Mouse (Mus musculus): Measurements from ENCODE around the gene Nfe2l1.
"Not testable (repeated sequence)": the region's sequence is repeated elsewhere in the genome, so short reads cannot be mapped to it uniquely, and the experiment has no call there.

Gene Nfe2l1

DNA sequence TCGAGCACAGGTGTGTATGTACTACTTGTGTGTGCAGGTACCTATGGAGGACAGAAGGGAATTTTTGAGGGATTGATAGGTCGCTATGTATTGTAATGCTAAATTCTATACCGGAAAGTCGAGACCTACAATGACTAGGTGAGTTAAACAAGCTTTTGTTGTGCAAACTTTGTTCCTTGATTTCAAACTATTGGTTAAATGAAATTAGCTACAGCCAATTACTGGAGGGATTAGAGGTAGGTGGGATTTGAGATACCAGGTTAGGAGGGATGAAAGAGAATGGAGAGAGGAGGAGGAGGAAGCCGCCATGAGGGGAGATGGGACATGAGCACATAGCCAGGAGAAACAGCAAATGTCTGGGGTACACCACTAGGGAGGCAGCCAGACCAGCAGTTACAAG is 49.5 kb downstream of the Nfe2l1 start:
- DNase-seq (ENCODE audit: low spot score in 2 of 2) = no peak

DNA sequence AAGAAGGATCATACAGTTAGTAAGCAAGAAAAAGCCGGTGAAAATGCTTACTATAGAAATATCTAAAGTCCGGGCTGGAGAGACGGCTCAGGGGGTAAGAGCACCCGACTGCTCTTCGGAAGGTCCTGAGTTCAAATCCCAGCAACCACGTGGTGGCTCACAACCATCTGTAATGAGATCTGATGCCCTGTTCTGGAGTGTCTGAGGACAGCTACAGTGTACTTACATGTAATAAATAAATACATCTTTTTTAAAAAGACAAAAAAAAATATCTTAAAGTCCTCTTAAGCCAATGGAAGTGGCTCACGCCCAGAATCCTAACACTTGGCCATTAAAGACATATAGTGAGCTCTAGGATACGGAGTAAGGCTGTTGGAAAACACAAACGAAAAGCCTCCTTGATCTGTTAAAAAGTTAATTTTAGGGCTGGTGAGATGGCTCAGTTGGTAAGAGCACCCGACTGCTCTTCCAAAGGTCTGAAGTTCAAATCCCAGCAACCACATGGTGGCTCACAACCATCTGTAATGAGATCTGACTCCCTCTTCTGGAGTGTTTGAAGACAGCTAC is 51.6 kb downstream of the Nfe2l1 start:
- DNase-seq (ENCODE audit: low spot score in 2 of 2) = not testable (repeated sequence)

DNA sequence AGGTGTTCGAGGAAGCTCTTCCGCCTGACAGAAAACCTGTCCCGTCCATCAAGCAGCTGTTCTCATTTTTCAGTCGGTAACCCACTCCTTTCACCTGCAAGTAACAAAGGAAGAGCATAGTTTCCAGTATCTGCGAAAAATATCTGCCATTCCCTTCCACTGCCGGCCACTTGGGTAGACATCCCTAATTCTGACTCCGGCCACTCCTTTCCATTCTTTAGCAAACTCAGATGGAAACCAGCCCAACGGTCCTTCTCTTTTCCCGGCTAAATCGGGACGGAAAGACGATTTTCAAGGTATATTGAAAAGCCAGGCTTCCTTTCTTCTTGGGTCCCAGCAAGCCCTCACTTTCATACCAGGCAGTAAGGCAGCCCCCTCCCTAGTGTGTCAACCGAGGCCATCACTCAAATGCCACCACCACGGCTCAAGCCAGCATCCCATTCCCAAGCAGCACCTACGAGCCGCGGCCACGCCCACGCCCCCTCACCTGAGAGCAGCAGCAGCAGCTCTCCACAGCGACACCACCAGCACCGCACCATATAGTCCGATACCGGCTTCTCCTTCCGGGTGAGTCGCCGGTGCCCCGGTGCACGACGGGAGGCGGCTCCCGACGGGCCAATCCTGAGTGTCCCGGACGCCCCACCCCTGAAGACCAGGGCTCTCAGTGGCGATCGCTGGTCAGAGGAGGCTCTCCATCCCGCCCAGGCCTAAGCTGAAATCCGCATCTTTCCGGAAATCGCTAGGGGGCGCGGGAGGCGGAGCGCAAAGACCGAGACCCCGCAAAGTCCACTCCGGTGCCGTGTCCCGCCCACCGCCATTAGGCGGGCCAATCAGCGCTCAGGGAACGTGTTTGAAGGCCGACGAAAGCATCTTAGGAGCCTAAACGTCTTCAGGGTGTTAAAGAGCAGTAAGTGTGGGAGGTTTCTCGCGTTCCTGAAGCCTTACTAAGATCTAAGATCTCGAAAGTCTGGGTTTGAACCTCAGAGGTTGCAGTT is 52.5 kb downstream of the Nfe2l1 start, which contains the start of gene Snx11:
Gene Snx11, minus strand, starts transcription at position 592 of the 995 bp plus-strand sequence.
- peak; percentile 99 to 100 for DNase-seq (ENCODE audit: low spot score in 2 of 2)

DNA sequence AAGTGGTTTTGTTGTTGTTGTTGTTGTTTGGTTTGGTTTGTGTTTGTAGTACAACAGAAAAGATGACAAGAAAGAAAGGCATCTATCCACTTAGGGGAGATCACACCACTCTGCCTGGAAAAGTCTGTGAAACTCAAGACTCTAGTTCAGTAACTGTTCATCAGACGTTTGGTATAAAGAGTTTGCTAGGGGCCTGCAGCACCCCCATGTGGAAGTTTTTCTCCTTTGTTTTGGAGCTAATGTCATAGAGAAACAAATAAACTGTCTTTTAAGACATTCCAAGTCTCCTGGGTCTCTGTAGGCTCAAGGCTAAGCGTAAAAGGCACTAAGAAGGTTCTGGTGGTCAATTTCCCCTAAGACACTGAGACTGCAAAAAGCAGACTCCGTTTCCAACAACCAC is 53.7 kb downstream of the Nfe2l1 start:
- no peak for DNase-seq (ENCODE audit: low spot score in 2 of 2)

DNA sequence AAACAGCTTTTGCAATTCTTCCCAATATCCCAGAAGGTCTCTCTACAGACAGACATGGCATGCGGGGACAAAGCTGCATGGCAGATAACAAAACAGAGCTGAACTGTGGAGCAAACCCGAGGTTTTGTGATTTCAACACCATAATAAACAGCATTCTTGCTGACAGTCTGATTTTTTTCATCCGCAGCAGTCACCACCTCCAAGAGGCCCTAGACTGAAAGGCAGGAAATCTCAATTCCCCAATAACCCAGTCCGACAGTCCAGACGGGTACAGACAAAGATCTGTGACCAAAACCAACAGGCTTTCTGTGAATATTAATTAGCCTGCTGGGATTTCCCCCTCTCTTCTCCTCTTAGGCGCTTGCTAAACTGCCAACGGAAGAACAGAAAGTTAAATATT is 54.1 kb downstream of the Nfe2l1 start:
- DNase-seq (ENCODE audit: low spot score in 2 of 2) = no peak

DNA sequence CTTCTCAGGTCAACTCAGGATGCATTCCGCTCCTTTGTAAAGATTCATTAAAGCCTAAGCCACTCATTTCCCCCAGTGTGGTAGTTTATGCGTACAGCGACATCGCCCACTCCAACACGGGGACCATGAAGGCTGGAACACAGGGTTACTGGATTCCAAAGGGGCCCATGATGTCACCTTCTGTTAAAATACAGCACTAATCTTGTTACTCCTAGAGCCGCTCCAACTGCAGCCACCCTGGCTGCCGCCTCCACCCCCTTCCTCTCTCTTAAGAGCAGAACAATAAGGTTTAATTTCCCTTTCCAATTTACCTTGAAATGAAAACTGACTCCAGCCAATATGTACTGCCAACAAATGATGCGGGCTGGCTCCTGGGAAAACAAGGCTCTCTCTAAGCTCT is 54.7 kb downstream of the Nfe2l1 start:
- no peak for DNase-seq (ENCODE audit: low spot score in 2 of 2)

DNA sequence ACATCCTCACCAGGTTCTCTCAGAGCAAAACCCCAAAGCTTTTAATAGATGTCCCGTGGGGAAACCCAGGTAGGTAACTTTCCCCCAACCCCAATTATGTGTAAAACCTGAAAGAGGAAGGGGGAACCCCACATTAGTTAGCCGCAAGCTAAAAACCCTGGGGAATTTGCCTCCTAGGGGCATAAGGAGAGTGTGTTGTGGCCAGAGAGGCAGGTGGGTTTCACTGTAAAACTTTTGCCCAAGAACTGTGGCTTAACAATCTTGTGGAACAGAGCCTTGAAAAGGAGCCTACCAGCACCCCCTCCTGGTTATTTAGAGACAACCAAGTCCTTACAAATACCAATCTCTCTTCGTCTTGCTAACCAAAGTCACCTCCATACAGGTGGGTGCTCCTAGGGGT is 55.2 kb downstream of the Nfe2l1 start:
- DNase-seq (ENCODE audit: low spot score in 2 of 2) = peak in 1 of 2 experiments; percentile 37

DNA sequence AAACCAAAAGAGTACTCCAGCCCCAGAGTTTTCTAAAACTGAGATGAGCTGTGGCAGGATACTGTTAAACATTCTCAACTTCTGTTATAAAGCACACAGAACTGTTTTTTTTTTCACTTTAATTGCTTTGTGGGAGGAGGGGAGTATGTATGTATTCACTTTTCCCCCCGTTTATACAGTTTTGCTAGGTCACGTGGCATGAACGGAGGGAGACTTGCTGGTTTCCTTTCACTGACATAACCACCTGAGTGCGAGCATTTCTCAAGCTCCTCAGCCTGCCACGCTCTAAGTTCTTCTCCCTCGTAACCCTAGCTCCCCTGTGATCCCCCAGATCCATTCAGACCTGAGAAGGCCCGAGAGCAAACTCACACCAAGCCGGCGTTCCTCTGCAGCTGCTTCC is 57.4 kb downstream of the Nfe2l1 start:
- DNase-seq (ENCODE audit: low spot score in 2 of 2) = no peak

DNA sequence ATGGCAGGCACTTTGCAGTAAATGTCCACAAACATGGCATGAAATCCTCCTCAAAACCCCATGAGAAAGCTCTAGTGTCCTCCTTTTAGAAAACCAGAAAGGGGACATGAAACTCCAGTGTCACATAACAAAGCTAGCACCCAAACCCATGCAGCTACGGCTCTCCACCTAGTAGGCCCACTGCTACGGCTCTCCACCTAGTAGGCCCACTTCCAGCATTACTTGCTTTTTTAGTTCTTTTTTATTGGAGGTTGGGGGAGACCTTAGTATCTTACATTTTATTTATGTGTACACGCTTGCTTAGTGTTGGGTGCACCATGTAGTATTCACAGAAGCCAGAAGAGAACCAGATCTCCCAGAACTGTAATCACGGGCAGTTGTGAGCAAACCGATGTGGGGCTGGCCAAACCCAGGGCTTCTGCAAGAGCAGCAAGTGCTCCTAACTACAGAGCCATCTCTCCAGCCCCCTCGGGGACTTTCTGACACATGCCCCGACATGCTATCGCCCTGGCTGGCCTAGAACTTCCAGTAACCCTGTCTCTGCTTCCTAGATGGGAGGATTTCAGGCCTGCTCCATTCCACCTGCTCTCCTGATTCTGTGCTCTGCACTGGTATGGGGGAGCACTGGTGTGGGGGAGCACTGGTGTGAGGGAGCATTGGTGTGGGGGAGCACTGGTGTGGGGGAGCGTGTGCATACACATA is 58.3 kb downstream of the Nfe2l1 start:
- no peak for DNase-seq (ENCODE audit: low spot score in 2 of 2)

DNA sequence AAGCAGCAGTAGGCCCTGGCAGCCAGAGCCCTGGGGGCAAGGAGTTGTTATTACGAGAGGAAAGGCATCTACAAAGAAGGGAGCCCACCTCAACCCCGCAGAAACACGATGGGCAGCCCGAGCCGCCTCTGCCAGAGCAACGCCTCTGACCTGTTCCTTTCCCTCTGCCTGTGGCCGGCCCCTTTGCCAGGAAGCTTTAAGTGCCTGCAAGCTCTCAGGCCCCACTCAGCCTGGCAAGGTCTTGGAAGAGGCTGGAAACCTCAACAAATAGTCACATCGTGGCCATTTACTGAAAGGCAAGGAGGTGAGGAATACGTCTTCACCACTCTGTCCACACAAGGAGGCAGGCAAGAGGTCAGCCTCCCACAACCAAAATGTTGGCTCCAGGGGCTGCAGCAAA is 61.5 kb downstream of the Nfe2l1 start:
- DNase-seq (ENCODE audit: low spot score in 2 of 2) = no peak
